Mouse (Mus musculus): ENCODE measurements at regions not wholly inside any gene's neighbourhood (a gene's known extent, or its start where the extent isn't known, plus 50 kb on each side); places are given as distances from the start of the nearest gene placed in this dataset.

- Histone ChIP-seq H3K4me1 (ENCODE audit: control insufficient read depth, insufficient read depth, insufficient read length, low read length) (no peaks in the 10 kb centered on the region), H3K4me3 (ENCODE audit: insufficient read depth, low read depth, low read length) (no peak overlapping the region), H3K27ac (replicated peaks; ENCODE audit: low read depth, low read length) (no peak overlapping the region)
These were observed 227.1 kb downstream of the Snx19 start for GRCm38 (mm10) chr9:30653961-30654360.

GRCm38 (mm10) chr9:30653210-30653609 lies 226.3 kb downstream of the Snx19 start:
- H3K27ac ChIP-seq (replicated peaks; ENCODE audit: low read depth, low read length), result no peak overlapping the region
- no peak overlapping the region for H3K4me3 ChIP-seq (ENCODE audit: insufficient read depth, low read depth, low read length)
- H3K4me1 ChIP-seq (ENCODE audit: control insufficient read depth, insufficient read depth, insufficient read length, low read length), result no peaks in the 10 kb centered on the region

- no peaks in the 10 kb centered on the region for H3K4me1 ChIP-seq (ENCODE audit: control insufficient read depth, insufficient read depth, insufficient read length, low read length)
- H3K27ac ChIP-seq (replicated peaks; ENCODE audit: low read depth, low read length), result no peak overlapping the region
- H3K4me3 ChIP-seq (ENCODE audit: insufficient read depth, low read depth, low read length), result no peak overlapping the region
These were observed 222.6 kb downstream of the Snx19 start for GRCm38 (mm10) chr9:30649392-30650054.

GRCm38 (mm10) chr9:30633741-30634470 lies 207.0 kb downstream of the Snx19 start:
- H3K4me1 ChIP-seq (ENCODE audit: control insufficient read depth, insufficient read depth, insufficient read length, low read length), result no peaks in the 10 kb centered on the region; the same call in 1 of the 2 replicates
- H3K27ac ChIP-seq (replicated peaks; ENCODE audit: low read depth, low read length), result no peak overlapping the region
- no peak overlapping the region for H3K4me3 ChIP-seq (ENCODE audit: insufficient read depth, low read depth, low read length)

- no peak overlapping the region for H3K4me3 ChIP-seq (ENCODE audit: insufficient read depth, low read depth, low read length)
- no peak overlapping the region for H3K27ac ChIP-seq (replicated peaks; ENCODE audit: low read depth, low read length)
- no peaks in the 10 kb centered on the region; the same call in 1 of the 2 replicates for H3K4me1 ChIP-seq (ENCODE audit: control insufficient read depth, insufficient read depth, insufficient read length, low read length)
These were observed 205.5 kb downstream of the Snx19 start for GRCm38 (mm10) chr9:30632164-30633146.

- Histone ChIP-seq H3K4me3 (ENCODE audit: insufficient read depth, low read depth, low read length) (no peak overlapping the region), H3K27ac (replicated peaks; ENCODE audit: low read depth, low read length) (no peak overlapping the region), H3K4me1 (ENCODE audit: control insufficient read depth, insufficient read depth, insufficient read length, low read length) (no peaks in the 10 kb centered on the region)
These were observed 198.7 kb downstream of the Snx19 start for GRCm38 (mm10) chr9:30625635-30626034.

GRCm38 (mm10) chr9:30625090-30625489 lies 198.2 kb downstream of the Snx19 start:
- no peaks in the 10 kb centered on the region for H3K4me1 ChIP-seq (ENCODE audit: control insufficient read depth, insufficient read depth, insufficient read length, low read length)
- no peak overlapping the region for H3K27ac ChIP-seq (replicated peaks; ENCODE audit: low read depth, low read length)
- no peak overlapping the region for H3K4me3 ChIP-seq (ENCODE audit: insufficient read depth, low read depth, low read length)

GRCm38 (mm10) chr9:30624481-30624880 lies 197.6 kb downstream of the Snx19 start:
- Histone ChIP-seq H3K4me1 (ENCODE audit: control insufficient read depth, insufficient read depth, insufficient read length, low read length) (no peaks in the 10 kb centered on the region), H3K27ac (replicated peaks; ENCODE audit: low read depth, low read length) (no peak overlapping the region), H3K4me3 (ENCODE audit: insufficient read depth, low read depth, low read length) (no peak overlapping the region)

- Histone ChIP-seq H3K4me1 (ENCODE audit: control insufficient read depth, insufficient read depth, insufficient read length, low read length) (no peaks in the 10 kb centered on the region), H3K27ac (replicated peaks; ENCODE audit: low read depth, low read length) (no peak overlapping the region), H3K4me3 (ENCODE audit: insufficient read depth, low read depth, low read length) (no peak overlapping the region)
These were observed 192.4 kb downstream of the Snx19 start for GRCm38 (mm10) chr9:30619325-30619724.

GRCm38 (mm10) chr9:30618181-30618580 lies 191.3 kb downstream of the Snx19 start:
- no peaks in the 10 kb centered on the region for H3K4me1 ChIP-seq (ENCODE audit: control insufficient read depth, insufficient read depth, insufficient read length, low read length)
- H3K27ac ChIP-seq (replicated peaks; ENCODE audit: low read depth, low read length), result no peak overlapping the region
- H3K4me3 ChIP-seq (ENCODE audit: insufficient read depth, low read depth, low read length), result no peak overlapping the region

- Histone ChIP-seq H3K4me3 (ENCODE audit: insufficient read depth, low read depth, low read length) (no peak overlapping the region), H3K4me1 (ENCODE audit: control insufficient read depth, insufficient read depth, insufficient read length, low read length) (no peaks in the 10 kb centered on the region), H3K27ac (replicated peaks; ENCODE audit: low read depth, low read length) (no peak overlapping the region)
These were observed 186.8 kb downstream of the Snx19 start for GRCm38 (mm10) chr9:30613715-30614114.

GRCm38 (mm10) chr9:30613003-30613552 lies 186.2 kb downstream of the Snx19 start:
- H3K27ac ChIP-seq (replicated peaks; ENCODE audit: low read depth, low read length), result no peak overlapping the region
- H3K4me1 ChIP-seq (ENCODE audit: control insufficient read depth, insufficient read depth, insufficient read length, low read length), result no peaks in the 10 kb centered on the region
- H3K4me3 ChIP-seq (ENCODE audit: insufficient read depth, low read depth, low read length), result no peak overlapping the region

GRCm38 (mm10) chr9:30610328-30610727 lies 183.4 kb downstream of the Snx19 start:
- Histone ChIP-seq H3K4me3 (ENCODE audit: insufficient read depth, low read depth, low read length) (no peak overlapping the region), H3K27ac (replicated peaks; ENCODE audit: low read depth, low read length) (no peak overlapping the region), H3K4me1 (ENCODE audit: control insufficient read depth, insufficient read depth, insufficient read length, low read length) (no peaks in the 10 kb centered on the region)

GRCm38 (mm10) chr9:30599756-30600155 lies 172.8 kb downstream of the Snx19 start:
- H3K4me3 ChIP-seq (ENCODE audit: insufficient read depth, low read depth, low read length), result no peak overlapping the region
- H3K4me1 ChIP-seq (ENCODE audit: control insufficient read depth, insufficient read depth, insufficient read length, low read length), result peaks cover 4% of the 10 kb centered on the region; the same call in 1 of the 2 replicates
- H3K27ac ChIP-seq (replicated peaks; ENCODE audit: low read depth, low read length), result no peak overlapping the region

- peaks cover 4% of the 10 kb centered on the region; the same call in 1 of the 2 replicates for H3K4me1 ChIP-seq (ENCODE audit: control insufficient read depth, insufficient read depth, insufficient read length, low read length)
These were observed 170.8 kb downstream of the Snx19 start for GRCm38 (mm10) chr9:30597691-30598090.

More at GRCm38 (mm10) chr9:30597691-30598090, 170.8 kb downstream of the Snx19 start:
- Histone ChIP-seq H3K4me3 (ENCODE audit: insufficient read depth, low read depth, low read length) (no peak overlapping the region), H3K27ac (replicated peaks; ENCODE audit: low read depth, low read length) (no peak overlapping the region)

Measured in brown adipose tissue, adult 24 weeks (tissue).